Mouse (Mus musculus) testis, postnatal 14 days (tissue): ENCODE results near the gene Espn.

Experiments used
- DNase-seq: peaks from one replicate; pipeline ENCODE4 v3.0.0; 2021; ENCODE audit warnings: low spot score

Gene Espn

DNA sequence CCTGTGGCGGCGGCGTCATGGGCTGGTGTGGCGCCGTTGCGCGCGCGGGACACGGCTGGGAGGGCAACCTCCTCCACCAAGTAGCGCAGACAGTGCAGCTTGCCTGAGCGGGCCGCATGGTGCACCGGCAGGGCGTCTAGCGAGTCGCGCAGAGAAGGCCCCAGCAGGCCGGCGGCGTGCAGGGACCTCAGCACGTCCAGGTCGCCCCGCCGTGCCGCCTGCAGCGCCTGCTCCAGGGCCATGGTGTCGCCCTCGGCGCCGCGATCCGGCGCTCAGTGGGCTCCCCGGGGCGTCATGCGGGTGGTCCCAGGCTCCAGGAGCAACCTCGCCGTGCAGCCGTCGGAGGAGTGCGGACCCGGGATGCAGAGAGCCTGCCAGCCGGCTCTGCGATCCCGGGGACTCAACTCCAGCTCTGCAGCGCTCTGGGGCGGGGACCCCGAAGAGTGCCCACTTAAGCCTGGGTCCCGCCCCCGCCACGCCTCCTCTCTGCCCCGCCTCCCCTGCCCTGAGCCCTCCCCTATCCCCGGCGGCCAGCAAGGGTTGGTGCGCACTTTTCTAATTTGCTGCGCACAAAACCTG is at the start of gene Espn:
TSS of gene Espn (minus strand) at position 406 of the 579 bp plus-strand sequence.
- DNase-seq = peak; percentile 75

DNA sequence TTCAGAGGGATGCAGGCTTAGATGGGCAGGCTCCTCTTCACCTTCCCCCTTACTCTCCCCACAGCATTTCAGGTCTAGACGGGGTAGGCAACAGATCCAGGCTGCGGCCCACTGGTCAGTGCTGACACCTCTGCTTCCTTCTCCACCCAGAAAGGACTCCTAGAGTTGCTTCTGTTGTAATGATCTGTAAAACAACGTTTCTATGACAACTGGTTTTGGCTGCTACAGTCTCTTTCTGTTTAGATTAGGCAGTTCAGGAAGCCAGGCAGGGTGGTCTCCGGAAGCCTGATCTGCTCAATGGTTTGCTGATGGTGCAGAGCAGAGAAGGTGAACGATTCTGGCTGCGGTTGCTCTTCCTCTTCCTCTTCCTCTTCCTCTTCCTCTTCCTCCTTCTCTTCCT is 49.3 kb upstream of the Espn start:
- no peak for DNase-seq

DNA sequence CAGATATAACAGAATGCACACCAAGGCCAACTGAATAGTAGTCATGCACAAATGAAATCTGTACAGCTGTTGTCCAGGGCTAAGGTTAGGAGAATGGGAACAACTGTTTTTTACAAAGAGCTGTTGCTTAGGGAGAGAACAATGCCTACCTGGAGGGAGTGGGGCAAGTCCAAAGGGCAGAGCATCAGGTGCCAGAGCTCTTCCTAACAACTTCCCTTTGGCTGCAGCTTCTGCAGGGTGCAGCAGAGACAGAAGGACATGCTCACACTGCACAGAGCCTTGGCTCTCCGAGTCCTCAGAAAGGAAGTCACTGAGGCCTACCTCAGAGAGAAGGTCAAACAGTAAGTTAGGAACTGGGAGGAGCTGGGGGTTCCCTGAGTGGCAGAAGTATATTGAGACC is 47.4 kb upstream of the Espn start:
- no peak for DNase-seq

DNA sequence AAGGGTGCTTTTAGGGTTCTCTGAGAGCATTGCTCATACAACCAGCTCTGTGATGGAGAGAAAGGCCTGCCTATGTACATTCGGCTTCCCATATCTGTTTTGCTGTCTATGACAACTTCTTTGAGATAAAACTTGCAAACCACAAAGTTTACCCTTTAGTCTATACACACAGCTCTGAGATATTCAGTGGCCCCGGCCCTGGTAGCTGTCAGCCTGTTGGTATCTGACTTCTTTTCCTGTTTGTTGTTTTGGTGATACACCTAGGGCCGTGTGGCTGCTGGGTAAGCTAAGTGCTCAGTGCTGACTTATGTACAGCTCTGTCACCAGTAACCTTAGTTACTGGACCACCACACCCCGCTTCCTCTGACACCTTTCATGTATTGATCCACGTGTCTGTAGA is 45.4 kb upstream of the Espn start:
- no peak for DNase-seq

DNA sequence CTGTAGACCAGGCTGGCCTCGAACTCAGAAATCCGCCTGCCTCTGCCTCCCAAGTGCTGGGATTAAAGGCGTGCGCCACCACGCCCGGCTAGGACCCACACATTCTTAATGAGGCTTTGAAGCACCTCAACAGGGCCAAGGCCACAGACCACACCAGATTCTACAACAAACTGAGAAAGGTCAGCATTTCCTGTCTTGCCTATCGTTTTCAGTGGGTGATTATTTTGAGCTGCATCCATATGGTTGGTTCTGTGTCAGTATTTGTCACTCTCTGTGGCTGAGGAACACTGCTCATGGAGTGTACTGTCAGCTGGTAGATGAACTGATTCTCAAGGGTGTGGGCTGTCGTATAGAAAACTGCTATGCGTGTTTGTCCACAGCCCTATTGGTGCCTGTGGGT is 44.1 kb upstream of the Espn start:
- no peak for DNase-seq

DNA sequence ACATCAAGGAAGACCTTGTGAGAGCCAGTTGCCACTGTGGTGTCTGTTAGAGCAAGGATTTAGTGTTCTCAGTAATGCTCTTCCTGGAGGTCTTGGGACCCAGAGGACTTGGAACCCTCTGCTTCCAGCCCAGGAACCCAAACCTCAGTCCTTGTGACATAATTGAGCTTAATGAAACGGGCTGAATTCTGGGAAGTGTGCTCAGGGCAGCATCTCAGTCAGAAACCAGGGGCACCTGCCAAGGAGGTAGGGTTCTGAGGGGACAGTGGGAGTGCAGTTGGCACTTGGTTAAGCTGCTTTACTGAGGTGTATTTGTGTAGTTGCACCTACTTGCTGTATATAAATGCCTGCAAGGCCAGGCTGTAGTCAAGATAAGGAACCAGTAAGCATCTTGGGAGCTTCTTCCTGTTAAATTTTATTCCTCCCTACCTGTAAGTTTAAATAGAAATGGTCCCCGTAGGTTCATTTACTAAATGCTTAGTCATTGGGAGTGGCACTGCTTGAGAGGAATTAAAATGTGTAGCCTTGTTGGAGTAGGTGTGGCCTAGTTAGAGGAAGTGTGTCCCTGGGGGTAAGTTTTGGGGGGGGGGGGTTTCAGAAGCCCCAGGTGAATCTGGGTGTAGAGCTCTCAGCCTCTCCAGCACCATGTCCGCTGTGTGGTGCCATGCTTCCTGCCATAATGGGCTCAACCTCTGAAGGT is 42.5 kb upstream of the Espn start:
- no peak for DNase-seq

DNA sequence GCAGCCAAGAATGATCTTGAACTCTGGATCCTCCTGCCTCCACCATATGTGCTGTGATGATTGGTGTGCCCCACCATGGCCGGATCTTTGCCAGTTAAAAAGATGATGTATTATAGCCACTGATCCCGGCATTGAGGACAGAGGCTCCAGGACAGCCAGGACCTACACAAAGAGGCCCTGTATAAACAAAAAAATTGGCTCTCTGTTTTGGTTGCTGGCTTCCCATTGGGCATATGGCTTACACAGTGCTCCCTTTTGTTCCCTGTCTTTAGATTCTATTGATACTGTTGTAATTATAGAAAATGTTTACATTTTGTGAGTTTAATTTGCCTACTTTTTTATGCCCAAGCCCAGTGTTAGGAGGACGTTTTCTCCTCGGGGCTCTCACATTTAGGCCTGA is 40.4 kb upstream of the Espn start:
- DNase-seq = no peak

DNA sequence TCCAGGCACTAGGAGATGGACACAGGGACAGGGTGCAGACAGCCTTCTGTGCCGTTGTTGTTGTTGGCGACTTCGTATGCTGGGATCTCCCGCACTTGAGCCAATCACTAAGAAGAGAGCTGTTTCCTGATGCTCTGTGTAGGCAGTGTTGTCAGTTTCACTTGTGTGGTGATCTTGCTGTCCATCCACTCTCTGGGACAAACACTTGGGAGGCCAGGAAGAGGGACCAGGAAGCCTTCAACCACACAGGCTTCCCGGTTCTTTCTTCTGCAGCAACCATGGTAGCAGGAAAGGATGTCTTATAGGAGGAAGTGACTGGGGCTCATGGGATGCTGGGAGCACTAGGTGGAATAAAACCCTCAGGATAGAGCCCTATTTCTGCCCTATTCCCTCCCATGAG is 38.5 kb upstream of the Espn start:
- DNase-seq = no peak

DNA sequence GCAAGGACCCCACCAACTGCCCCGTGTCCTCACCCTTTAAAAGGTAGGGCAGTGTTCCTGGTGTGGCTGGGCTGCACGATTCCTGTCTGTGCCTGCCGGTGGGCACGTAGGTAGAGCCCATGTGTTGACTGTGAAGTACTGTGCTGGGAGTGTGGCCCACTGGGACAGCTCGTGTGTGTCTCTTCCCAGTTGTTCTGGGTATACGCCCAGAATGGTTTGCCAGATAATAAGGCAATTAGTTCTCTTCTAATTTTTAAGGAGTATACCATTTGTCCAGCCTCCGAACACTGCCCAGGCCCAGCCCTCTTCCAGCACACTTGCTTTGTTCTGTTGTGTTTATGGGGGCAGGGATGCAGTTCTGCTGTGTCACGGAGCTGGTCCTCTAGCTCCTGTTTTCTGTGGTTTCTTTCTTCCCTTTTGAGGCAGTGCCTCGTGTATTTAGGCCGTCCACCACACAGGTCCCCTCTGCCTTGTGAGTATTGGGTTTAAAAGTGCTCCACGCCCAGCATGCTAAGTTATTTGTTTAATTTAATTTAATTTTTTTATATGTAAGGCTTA is 38.0 kb upstream of the Espn start:
- DNase-seq = no peak

DNA sequence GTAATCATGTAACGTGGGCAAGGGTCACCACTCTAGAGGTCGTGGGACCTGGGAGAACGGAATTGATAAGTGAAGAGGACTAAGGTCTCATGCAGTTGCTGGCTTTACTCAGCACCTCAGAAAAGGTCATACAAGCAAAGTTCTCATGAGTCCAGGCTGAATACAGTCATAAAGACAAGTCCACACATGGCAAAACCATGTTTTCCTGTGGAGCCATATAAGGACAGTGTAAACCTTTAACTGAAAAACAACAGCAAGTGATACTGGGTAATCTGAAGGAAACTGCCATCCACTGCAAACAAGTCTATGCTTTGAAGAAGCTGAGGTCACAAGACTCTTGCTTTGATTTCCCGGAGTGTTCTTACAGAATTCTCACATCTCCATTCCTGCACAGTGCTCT is 37.5 kb upstream of the Espn start:
- DNase-seq = no peak

DNA sequence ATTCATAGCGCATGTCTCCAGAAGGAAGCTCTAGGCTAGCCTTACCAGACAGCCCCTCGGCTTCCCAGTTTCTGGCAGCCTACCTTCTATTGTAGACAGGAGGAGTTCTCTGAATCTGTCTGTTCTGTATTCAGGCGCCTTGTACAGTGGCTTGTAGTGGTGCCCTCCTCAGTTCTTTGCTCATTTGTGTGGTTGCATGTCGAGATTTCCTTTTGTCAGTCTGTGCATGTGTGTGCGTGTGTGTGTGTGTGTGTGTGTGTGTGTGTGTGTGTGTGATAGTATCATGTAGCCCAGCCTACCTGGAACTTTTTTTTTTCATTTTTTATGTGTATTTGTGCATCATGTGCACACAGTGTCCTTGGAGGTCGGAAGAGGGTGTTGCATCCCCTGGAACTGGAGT is 36.9 kb upstream of the Espn start:
- no peak for DNase-seq

DNA sequence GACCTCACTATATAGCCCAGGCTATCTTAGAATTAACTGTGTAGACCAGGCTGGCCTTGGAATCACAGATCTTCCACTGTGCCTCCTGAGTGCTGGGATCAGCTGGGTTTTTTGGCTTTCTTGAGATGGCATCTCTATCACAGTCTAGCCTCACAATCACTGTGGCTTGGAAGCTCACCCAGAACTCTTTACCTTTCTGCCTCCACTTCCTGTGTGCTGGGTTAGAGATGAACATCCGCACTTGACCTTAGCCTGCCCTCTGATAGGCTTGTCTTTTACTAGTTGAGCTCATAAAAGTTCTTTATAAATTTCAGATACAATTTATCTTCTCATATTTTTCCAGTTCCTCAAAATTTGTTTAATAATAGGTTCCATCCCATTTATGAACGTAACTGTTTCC is 36.5 kb upstream of the Espn start:
- DNase-seq = no peak

DNA sequence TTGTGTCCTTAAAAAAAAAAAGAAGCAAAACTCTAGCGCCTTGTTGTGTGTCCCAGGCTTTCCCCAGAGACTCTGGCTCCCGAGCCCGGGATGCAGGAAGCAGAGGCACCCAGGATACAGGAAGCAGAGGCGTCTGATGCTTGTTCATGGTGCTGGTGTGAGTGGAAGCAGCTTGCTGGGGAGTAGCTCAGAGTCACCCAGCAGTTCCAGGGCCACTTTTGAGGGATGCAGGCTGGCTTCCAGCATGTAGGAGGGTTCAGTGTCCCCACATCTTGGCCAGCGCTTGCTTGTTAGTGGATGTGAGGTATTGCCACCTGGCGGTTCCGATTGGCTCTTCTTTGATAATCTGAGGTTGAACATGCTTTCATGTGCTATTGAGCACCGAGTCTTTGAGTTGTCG is 35.0 kb upstream of the Espn start:
- no peak for DNase-seq

DNA sequence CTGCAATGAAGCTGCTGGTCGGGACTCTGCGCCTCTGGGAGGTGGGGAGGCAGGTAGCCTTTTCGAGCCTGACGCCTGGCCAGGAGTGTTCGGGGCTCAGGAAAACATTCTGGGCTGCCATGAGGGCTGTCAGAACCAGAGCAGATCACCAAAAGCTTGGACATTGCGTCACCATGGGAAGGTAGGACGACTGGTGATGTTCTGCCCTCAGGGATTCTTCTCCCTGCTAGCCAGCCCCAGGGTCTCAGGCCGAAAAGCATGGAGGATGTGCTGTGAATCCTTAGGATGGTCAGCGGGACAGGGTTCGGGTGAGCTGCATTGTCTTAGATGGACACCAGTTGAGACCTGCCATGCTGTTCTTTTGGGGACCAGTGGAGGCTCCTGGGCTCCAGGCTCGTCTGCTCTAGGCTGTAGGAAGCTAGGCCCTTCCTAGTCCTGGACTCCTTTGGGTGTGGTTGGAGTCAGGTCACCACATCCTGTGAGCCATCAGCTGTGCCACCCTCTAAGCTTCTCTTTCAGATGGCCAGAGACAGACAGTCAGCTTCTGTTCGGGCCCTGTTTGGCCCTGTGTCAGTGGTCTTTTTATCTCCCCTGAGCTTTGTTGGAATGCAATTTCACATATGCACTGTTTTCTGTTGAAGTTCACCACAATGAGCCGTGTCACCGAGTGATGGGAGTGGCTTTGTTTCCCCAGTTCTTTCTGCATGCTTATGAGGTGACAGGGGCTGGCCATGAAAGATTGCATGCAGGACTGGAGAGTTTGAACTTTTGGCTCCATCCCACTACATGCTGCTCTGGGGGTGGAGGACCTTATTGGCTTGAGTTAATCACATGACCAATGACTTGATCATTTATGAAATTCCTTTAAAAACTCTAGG is 34.3 kb upstream of the Espn start:
- DNase-seq = no peak

DNA sequence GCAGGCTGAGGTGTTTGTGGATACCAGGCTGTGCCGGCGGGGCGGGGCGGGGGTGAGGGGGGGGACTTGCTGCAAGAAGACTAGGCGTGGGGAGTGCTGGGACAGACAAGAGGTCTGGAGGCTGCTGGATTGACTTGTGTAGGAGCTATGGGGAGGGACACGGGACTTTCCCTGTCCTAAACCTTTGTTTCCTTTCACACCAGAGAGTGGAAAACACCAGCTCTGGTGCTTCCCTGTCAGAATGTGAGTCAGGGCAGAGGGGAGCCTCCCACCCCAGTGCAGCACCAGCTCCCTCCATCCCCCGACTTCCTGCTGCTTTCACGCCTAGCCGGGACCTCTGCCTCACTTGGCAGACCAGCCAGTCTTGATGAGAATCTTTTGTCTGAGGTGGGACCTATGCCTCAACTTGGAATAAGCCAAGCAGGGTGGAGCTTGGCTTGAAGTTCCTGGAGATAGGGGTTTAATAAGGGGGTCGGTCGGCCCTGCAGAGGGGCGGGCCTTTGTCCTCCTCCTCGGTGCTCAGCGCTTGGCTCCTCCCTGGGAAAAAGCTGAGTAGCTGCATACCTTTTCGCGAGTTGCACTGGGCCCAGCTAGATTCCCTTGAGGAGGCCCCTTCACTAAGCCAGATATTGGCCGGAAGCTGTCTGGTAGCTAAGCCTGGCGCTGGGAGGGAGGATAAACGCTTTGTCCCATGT is 33.5 kb upstream of the Espn start:
- DNase-seq = no peak

DNA sequence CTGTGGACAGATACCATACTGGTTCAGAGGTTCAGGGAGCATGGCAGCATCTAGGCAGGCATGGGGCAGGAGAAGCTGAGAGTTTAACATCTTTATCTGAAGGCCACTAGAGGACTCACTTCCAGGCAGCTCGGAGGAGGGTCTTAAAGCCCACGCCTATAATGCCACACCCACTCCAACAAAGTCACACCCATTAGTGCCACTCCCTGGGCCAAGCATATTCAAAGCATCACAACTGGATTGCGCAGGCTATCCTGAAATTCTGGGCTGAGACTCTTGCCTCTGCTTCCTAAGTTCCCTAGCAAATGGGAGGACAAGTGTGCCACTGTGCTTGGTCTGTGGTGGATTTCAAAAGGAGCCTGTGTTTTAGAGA is 33.0 kb upstream of the Espn start:
- no peak for DNase-seq

DNA sequence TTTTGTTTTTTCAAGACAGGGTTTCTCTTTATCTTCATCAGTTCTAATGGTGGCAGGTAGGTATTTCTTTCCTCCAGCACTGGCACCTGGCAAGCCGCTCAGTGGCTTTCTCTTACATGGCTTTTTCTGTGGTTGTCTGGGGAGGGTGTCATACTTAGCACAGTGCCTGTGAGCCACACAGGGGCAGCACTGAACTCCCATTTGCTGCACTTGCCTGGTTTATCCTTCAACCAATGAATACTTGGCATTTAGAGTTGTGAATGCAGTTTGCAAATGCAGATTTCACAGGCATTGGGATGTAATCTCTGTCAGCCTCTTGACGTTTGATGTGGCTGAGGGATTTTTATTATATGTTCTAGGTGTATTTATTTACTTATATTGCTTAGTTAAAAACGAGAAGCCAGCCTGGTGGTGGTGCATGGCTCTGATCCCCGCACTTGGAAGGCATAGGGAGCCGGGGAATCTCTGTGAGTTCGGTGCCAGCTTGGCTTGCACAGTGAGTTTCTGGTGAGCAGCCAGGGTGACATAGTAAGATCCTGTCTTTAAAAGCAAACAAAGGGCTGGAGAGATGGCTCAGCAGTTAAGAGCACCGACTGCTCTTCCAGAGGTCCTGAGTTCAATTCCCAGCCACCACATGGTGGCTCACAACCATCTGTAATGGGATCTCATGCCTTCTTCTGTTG is 32.3 kb upstream of the Espn start:
- no peak for DNase-seq

DNA sequence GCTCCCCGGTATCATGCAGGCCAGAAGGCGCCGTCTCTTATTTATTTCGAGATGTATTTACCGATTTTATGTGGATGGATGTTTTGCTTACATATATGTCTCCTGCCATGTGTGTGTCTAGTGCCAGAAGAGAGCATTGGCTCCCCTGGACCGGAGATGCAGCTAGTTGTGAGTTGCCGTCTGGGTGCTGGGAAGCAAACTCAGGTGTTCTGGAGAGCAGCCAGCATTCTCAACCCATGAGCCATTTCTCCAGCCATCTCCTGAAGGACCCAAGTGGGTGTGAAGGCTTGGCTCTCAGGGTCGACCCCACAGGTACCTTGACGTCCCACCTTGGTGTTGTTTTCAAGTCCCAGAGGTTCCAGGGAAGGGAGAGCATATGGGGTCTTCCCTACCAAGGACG is 30.0 kb upstream of the Espn start:
- DNase-seq = no peak

DNA sequence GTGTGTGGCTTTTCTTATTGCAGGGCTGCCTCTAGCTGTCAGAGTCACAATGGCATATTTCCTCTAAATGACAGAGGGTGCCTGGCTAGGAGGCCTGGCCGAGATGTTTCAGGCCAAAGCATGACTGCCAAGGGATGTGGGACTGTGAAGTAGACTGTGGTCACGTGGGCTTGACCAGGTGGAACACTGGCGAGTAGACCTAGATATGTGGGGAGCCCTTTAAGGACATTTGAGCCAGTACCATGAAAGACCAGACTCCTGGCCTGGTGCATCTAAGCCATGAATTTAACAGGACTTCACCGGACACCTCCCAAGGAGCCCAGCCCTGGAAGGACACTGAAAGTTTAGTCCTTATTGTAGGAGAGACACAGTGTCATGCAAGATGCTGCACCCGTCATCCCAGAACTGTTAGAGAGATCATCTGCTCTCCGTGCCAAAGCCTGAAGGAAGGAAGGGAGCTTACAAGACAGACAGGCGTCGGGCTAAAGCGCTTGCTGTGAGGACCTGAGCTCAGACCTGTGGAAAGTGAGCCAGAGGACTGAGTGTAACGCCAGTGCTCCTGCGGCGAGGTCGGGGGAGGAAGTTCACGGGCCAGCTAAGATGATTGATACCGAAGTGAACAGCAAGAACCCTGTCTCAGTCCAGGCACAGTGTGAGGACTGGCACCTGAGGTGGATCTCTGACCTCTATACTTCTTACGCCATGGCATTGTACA is 27.9 kb upstream of the Espn start:
- no peak for DNase-seq

DNA sequence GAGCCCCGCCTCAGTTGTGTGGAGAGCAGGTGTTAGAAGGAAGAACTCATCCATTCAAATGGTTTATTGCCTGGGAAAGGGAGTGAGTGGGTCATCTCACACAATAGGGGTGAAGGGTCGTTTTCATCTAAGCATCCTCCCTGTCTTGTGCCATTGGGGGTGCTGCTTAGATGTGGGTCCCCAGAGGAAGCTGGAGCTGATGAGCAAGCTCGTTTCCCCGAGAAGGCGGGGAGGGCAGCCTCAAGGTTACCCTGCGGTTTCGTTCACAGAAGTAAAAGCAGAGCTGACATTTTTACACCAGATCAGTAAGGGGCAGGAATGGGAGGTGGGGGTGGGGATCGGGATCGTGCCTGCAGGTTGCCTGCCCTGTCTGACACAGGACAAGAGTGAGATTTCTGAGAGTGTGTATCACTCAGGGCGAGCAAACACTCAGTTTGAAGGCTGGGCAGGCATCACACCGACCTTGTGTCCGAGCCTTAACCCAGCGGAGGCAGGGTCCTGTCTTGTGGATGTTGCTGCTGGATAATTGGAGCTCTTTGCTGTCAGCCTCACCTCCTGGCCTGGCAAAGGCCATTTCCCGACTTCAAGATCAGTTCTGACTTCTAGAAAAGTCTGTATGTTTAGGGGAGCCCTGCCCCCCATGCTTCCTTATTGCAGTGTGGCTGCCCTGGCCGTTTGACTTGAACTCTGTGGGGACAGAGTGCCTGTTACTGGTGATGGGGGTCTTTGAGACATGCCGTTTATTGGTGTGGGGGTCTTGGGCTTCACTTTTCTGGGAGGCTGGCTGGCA is 26.9 kb upstream of the Espn start:
- no peak for DNase-seq
